Mouse (Mus musculus) yolk sac, embryonic 10.5 days (tissue): Measurements from ENCODE around the gene Pmepa1.

Experiments used
- DNase-seq: peaks from one replicate; pipeline ENCODE4 v3.0.0-alpha.2; 2017; ENCODE audit warnings: low spot score

The Pmepa1 gene

GRCm38 (mm10) chr2:173253761-173254662 is 22.3 kb downstream of the Pmepa1 start:
- no peak for DNase-seq

- DNase-seq = no peak
Measured at GRCm38 (mm10) chr2:173251675-173252074, 24.7 kb downstream of the Pmepa1 start.

- no peak for DNase-seq
Measured at GRCm38 (mm10) chr2:173251133-173251532, 25.2 kb downstream of the Pmepa1 start.

GRCm38 (mm10) chr2:173250411-173250810 is 25.9 kb downstream of the Pmepa1 start:
- DNase-seq = no peak

GRCm38 (mm10) chr2:173249965-173250364 is 26.4 kb downstream of the Pmepa1 start:
- no peak for DNase-seq

- no peak for DNase-seq
Measured at GRCm38 (mm10) chr2:173249386-173249785, 26.9 kb downstream of the Pmepa1 start.

GRCm38 (mm10) chr2:173248822-173249221 is 27.5 kb downstream of the Pmepa1 start:
- DNase-seq = no peak

- no peak for DNase-seq
Measured at GRCm38 (mm10) chr2:173247911-173248310, 28.4 kb downstream of the Pmepa1 start.

- no peak for DNase-seq
Measured at GRCm38 (mm10) chr2:173247197-173247596, 29.1 kb downstream of the Pmepa1 start.

GRCm38 (mm10) chr2:173246688-173247087 is 29.6 kb downstream of the Pmepa1 start:
- DNase-seq = no peak

GRCm38 (mm10) chr2:173245258-173245657 is 31.1 kb downstream of the Pmepa1 start:
- DNase-seq = no peak

GRCm38 (mm10) chr2:173244108-173244507 is 32.2 kb downstream of the Pmepa1 start:
- no peak for DNase-seq

- no peak for DNase-seq
Measured at GRCm38 (mm10) chr2:173243616-173244015, 32.7 kb downstream of the Pmepa1 start.

GRCm38 (mm10) chr2:173242874-173243273 is 33.5 kb downstream of the Pmepa1 start:
- DNase-seq = no peak

- no peak for DNase-seq
Measured at GRCm38 (mm10) chr2:173240738-173241137, 35.6 kb downstream of the Pmepa1 start.

- DNase-seq = no peak
Measured at GRCm38 (mm10) chr2:173238522-173238921, 37.8 kb downstream of the Pmepa1 start.

GRCm38 (mm10) chr2:173235435-173236332 is 40.6 kb downstream of the Pmepa1 start:
- no peak for DNase-seq

GRCm38 (mm10) chr2:173232766-173233099 is 43.6 kb downstream of the Pmepa1 start:
- DNase-seq = no peak

- DNase-seq = no peak
Measured at GRCm38 (mm10) chr2:173232065-173232765, 44.1 kb downstream of the Pmepa1 start.

GRCm38 (mm10) chr2:173229578-173230224 is 46.6 kb downstream of the Pmepa1 start:
- peak; percentile 80 for DNase-seq

GRCm38 (mm10) chr2:173228567-173228966 is 47.8 kb downstream of the Pmepa1 start:
- DNase-seq = no peak

- no peak for DNase-seq
Measured at GRCm38 (mm10) chr2:173226792-173227191, 49.5 kb downstream of the Pmepa1 start.
